Mouse (Mus musculus): Measurements from ENCODE around the gene Guk1.

GRCm38 (mm10) chr11:59230144-59230760 lies 38.2 kb upstream of the Guk1 start:
- TF ChIP-seq POLR2A (IDR thresholded peaks at IDR 0.05; ENCODE audit: low read depth, low read length), result no peak
- TF ChIP-seq CTCF (IDR thresholded peaks at IDR 0.05; ENCODE audit: extremely low read depth, insufficient read length, insufficient replicate concordance, low read depth, low read length), result peak; percentile 87; the same call in 1 of the 2 replicates
